Mouse (Mus musculus): Measurements from ENCODE around the gene Lactbl1.

Gene Lactbl1

GRCm38 (mm10) chr4:136637563-136638229, 15.3 kb downstream of the Lactbl1 start:
- DNase-seq: no peak

GRCm38 (mm10) chr4:136638230-136638750, 15.9 kb downstream of the Lactbl1 start:
- no peak for DNase-seq

- DNase-seq: no peak
These were observed 16.5 kb downstream of the Lactbl1 start for GRCm38 (mm10) chr4:136638890-136639289.

- peak; percentile 82 for DNase-seq
These were observed 26.6 kb downstream of the Lactbl1 start for GRCm38 (mm10) chr4:136648922-136649479.

DNA sequence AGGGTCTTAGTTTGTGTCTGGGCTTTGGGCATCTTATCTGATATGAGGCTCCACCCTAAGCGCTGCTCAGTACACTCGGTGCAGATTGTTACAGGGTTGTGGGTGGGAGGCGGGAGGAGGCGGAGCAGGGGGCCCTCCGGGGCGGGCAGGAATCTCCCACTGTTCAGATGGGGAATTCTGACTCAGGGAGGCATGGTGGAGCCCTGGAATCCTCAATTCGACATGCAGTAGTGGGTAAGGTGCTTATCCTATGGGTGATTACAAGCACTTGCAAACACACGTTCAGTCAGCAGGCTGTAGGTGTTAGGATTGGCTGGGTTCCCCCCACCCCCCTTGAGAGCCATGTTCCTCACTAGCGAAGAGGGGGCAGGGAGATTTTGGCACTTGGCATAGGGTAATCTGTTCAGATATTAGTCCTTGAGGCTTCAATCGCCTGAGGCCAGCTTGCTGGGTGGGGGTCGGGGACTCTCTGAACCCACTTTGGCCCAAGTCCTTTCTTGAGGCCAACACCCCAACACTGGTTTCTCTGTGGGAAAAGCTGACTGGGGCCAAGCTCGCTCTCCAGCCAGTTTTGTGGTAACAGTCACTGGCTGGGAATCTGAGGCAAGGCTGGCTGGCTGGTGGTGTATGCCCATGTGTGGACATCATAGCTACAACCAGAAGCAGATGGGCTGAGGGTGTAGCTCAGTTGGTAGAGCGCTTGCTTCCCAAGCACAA, 27.2 kb downstream of the Lactbl1 start:
- DNase-seq: no peak

- no peak for DNase-seq
These were observed 27.8 kb downstream of the Lactbl1 start for GRCm38 (mm10) chr4:136650261-136650660.

DNA sequence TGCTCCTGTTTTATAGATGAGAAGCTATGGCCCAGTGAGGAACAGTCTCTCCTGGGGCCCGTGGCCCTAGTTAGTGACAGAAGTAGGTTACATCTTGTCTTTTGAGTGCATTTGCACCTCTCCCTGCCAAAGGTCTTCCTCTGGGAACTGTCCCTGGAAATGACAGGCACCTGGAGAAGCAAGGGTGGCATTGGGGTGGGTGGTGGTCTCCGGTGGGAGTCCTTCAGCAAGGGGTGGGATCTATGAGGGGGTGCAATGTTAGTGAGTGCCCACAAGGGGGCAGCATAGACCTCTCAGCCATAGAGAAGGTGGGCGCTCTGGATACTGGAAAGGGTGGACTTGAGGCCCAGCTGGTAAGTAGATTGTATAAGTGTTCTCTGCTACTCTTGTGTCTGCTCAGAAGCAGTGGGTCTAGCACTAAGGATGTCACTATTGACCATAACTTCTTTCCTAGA, 29.0 kb downstream of the Lactbl1 start:
- no peak for DNase-seq

DNA sequence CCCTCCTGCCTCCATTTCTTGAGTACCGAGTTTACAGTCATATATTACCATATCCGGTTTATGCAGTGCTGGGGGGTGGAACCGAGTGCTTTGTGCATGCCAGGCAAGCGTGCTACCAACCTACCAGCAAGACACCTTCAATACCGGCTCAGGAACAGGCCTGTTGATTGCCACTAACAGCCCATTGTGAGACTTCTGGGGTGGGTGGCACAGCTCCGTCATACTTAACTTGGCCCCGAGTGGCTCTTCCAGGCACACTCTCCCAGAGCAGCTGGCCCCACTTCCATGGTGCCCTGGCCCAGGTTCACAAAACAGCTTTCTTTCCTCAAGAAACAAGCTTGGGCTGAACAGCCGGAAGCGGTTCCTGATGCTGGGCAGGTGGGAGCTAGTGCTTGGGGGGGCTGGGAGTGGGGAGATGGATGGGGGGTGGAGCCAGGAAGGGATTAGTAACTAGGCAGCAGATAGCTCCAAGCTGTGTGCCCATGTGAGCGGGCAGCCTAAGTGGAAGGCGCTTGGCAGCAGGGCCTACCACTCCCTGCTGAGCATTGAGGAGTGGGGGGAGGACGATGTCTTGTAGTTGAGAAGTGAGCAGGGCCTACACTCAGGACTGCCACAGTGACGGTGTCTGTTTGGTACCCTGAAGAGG, 29.6 kb downstream of the Lactbl1 start:
- peak; percentile 41 for DNase-seq

- DNase-seq: peak; percentile 39
These were observed 30.1 kb downstream of the Lactbl1 start for GRCm38 (mm10) chr4:136652528-136652910.

DNA sequence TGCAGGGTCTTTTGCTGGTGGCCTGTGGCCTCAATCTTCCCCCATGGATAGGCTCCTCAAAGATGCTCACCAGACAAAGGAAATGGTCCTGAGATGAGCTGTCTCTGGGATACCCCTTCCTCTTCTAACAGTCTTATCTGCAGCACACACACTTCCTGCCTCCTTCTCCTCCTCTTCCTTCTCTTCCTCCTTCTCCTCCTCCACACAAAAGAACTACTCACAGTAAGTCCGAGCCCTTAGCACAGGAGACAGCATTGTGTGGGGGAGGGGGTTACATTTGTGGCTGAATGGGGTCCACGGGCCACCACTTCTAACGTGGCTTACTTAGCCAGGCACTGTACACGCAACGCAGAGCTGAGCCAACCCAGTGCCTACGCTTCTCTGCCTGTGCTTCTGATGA, 30.6 kb downstream of the Lactbl1 start:
- DNase-seq: no peak

DNA sequence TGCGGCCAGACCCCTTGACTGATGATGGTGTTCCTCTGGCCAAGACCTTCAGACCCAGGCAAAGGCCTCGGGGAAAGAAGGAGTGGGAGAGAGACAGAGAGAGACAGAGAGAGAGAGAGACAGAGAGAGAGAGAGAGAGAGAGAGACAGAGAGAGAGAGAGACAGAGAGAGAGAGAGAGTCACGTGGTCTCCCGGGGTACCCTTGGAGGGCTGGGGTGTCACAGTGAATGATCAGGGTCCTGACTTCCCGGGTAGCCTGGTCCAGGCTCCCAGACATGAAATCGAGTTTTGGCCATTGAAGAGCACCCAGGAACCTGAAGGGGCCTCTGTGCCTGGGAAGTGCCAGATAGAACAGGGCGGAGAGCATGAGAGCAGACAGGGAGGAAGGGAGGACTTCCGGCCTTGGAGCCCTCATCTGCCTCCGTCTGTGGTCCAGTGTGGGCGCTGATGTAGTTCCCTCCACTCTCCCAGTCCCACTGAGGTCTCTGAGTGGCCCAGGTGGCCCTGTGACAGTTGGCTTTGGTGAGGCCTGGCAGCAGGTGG, 31.3 kb downstream of the Lactbl1 start:
- DNase-seq: no peak

DNA sequence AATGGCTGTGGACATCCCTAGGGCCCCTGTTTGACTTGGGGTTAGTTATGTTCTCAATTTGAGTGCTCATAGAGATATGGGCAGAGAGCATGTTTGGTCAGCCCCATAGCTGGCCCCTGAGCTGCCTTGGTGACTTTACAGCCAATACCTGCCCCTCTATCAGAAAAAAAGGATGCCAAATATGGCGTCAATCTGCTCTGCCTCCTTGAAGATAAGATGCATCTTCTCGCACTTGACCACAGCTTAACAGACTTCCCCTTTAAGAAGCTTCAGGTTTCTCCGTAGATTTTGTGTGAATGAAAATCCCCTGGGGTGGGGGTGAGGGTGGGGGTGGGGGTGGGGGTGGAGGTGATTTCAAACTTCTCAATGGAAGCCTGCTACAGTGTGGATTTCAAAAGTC, 35.5 kb downstream of the Lactbl1 start:
- no peak for DNase-seq

- DNase-seq: no peak
These were observed 42.6 kb downstream of the Lactbl1 start for GRCm38 (mm10) chr4:136665068-136665467.

DNA sequence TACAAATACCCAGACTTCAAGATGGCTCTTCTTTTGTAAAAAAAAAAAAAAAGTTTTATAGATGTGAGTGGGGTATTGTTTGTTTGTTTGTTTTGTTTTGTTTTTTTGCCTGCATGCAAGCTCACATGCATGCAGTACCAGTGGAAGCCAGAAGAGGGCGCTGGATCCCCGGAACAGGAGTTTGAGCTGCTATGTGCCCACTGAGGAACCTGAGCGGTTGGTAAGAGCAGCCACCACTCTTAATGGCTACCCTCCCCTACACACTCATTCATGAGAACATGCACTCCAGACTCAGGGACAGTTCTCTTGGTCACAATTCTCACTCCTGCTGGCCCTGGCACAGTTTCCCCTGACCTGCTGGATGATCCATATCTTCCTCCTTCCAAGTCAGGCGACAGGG, 43.6 kb downstream of the Lactbl1 start:
- no peak for DNase-seq

DNA sequence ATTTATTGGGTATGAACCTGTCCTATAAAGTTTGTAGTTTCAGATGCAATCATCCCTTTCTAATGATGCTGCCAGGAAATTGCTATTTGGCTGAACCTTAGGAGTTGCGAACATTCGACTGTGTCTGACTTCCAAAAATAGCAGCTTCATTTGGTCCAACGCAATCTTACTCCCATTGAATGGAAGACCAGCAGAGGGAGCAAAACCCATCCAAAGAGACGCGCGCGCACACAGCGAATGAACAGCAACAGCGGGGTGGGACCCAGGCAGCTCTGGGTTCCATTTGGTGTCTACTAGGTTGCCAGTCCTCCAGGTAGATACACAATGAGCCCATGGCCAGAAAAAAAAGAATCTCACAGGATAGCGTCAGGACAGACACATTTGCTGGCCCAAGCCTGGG, 45.3 kb downstream of the Lactbl1 start:
- DNase-seq: no peak

DNA sequence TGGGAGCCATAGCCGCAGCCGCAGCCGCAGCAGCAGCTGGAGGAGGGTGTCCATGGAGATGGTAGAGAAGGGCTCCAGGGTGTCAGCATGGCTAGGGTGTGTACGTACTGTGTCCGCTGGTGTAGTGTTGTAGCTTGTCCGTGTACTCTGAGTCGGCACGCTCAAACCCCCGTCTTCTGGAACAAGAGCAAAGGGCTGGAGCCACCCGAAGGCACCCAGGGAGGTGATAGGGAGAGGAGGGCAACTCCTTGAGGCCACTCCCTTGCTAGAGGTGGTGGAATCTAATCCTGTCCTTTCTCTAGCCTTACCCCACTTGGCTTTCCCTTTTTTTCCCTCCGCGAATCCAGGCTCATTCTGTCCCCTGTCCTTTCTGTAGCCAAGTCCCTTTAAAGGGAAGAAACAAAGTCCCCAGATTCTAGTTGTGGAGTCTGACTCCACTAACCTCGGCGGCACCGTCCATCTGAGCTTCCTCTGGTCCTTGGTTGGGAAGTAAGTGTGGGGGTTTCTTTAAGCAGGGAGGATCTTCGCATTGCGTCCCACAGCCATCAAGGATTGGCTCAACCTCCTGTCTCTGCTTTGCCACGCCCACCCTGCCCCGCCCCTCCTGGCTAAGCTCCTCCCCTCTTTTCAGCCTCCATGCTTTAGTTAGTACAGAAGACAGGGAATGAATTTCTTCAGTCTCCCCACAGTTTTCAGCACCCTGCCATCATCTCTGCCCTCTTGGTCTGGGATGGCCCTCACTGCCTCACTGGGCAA, 50.1 kb downstream of the Lactbl1 start:
- DNase-seq: no peak

GRCm38 (mm10) chr4:136675439-136675838, 53.0 kb downstream of the Lactbl1 start:
- no peak for DNase-seq

GRCm38 (mm10) chr4:136678480-136678879, 56.1 kb downstream of the Lactbl1 start:
- peak; percentile 89 for DNase-seq

DNA sequence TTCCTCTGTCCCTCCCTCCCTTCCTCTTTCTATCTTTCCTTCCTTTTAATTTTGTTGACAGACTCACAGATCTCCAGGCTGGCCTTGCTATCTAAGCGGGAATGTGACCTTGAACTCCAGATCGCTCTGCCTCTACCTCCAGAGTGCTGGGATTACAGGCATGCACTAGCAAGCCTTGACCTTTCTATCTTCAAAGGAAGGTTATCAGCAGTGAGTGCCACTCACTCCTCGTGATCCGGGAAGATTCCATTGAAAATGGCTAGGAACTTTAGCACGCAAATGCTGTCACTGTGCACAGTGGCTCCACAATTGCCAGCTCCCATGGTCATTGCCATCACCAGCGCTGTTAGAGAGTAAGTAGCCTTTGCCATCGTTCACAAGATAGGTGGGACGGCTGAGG, 56.8 kb downstream of the Lactbl1 start:
- DNase-seq: no peak

DNA sequence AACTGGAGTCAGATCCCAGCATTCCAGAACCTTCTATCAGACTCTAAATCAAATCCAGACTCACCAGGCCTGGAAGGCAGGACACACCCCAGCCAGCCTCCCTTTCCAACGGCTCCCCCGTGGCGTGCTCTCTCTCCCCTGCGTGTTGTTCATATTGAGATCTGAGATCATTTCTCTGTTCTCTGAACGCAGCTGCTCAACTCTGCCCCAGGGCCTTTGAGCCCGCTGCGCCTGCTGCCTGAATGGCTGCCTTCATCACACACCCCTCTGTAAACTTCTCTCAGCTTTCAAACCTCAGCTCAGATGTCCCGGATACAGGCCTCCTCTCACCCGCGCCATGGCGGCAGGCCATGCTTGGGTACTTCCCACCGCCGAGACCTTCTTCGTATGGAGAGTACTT, 58.2 kb downstream of the Lactbl1 start:
- no peak for DNase-seq

DNA sequence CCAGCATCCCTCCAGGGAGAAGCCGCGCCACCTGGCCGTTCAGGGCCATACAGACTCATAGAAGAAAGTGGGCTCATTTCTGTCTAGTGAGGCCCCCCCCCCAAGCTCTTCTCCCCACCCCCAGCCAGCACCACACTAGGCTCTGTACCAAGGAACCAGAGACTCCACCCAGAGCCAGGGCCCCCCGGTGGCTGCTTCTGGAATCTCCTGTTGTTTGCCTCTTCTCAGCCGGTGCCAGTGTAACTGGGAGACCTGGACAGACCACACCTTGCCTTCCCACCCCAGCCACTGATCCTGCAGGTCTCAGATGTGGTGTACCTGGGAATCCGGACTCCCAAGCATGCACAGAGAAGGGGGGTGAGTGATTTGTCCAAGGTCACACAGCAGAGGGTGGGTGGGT, 62.1 kb downstream of the Lactbl1 start:
- no peak for DNase-seq

GRCm38 (mm10) chr4:136685431-136685869, 63.0 kb downstream of the Lactbl1 start:
- no peak for DNase-seq

Data from cerebellum, adult 11 months (tissue).